Mouse (Mus musculus) ES-E14 (cell line): ENCODE measurements at regions not wholly inside any gene's neighbourhood (a gene's known extent, or its start where the extent isn't known, plus 50 kb on each side); places are given as distances from the start of the nearest gene placed in this dataset.

Experiments used
- CHD2 ChIP-seq: IDR thresholded peaks from 2 replicates; pipeline ENCODE4 v1.6.1; 2014; ENCODE audit warnings: mild to moderate bottlenecking, low read depth, low read length, inconsistent platforms
- HCFC1 ChIP-seq: IDR thresholded peaks from 2 replicates; pipeline ENCODE4 v1.6.1; 2012; ENCODE audit warnings: low read length, inconsistent platforms, borderline replicate concordance; ENCODE audit not compliant: insufficient read depth
- MAFK ChIP-seq: IDR thresholded peaks from 2 replicates; pipeline ENCODE4 v1.6.1; 2014; ENCODE audit warnings: mild to moderate bottlenecking, low read depth, low read length, inconsistent platforms; ENCODE audit not compliant: insufficient read depth
- ZC3H11A ChIP-seq: IDR thresholded peaks from 2 replicates; pipeline ENCODE4 v1.6.1; 2012; ENCODE audit warnings: low read depth, mild to moderate bottlenecking, inconsistent platforms, low read length, borderline replicate concordance
- ZNF384 ChIP-seq: IDR thresholded peaks from 2 replicates; pipeline ENCODE4 v1.6.1; 2012; ENCODE audit warnings: low read depth, low read length, inconsistent platforms

- no peak for TF ChIP-seq ZC3H11A
- TF ChIP-seq CHD2: no peak
- TF ChIP-seq MAFK: no peak
- no peak for TF ChIP-seq ZNF384
- TF ChIP-seq HCFC1: no peak
Observed at GRCm38 (mm10) chr8:64280391-64280790, 74.3 kb upstream of the Tll1 start.
